Mouse (Mus musculus): ENCODE data around the gene Sp2.

DNA sequence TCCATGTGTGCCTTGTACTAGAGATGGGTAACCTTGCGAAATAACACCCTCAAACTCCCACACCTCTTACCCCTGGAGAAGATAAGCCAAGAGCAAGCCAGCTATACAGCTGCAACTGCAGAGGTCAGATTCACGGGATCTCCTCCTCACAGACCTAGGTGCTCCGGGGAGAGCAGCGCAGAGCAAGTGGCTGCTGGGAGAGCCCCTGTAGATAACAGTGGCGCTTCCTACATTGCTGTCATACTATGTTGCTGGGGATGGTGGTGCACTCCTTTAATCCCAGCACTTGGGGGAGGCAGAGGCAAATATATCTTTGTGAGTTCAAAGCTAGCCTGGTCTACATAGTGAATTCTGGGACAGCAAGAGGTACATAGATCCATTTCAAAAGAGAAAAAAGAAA lies 56.2 kb downstream of the Sp2 start:
- TF ChIP-seq CTCF (IDR thresholded peaks at IDR 0.05; ENCODE audit: extremely low read depth, insufficient read depth, low read length): no peak
- no peak for TF ChIP-seq POLR2A (IDR thresholded peaks at IDR 0.05; ENCODE audit: extremely low read depth, insufficient read depth, low read length)

All from cortical plate, adult 2 months (tissue).